Mouse (Mus musculus) lung, postnatal 0 days (tissue): ENCODE results near the gene Nrd1.

ENCODE experiments used
- CTCF ChIP-seq: IDR thresholded peaks from 2 replicates; pipeline ENCODE4 v1.5.1; 2016; ENCODE audit warnings: antibody characterized with exemption, mild to moderate bottlenecking
- EP300 ChIP-seq: IDR thresholded peaks from 2 replicates; pipeline ENCODE4 v1.6.1; 2016; ENCODE audit warnings: antibody characterized with exemption, mild to moderate bottlenecking, control low read depth

GRCm38 (mm10) chr4:108963017-108963416, 37.4 kb upstream of the Nrd1 start:
- TF ChIP-seq CTCF = no peak
- TF ChIP-seq EP300 = no peak
